Mouse (Mus musculus): ENCODE data around the gene Phyhipl. TPM values are rescaled to one million over a fixed set of nuclear protein-coding genes. Genes with fewer than 3 reads are reported as not detected.

The Phyhipl gene
- polyA plus RNA-seq, 1 experiment from 2014 or later = 3.0 TPM

DNA sequence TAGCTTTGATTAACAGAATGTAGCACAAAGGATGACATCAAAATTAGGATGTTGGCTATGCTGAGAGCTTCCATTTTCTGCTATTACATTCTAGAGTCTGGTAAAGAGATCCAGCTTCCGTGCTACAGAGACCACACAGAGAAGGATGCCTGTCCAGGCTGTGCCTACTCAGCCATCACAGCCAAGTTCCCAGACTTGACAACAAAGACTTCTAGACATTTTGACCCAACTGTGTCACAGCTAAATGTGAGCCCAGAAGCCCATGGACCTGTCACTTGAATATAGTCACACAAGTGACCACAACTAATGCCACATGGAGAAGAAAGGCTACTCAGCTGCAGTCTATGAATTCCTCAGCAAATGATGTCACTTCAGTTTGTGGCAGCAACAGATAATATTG lies 24.6 kb downstream of the Phyhipl start:
- H3K27ac ChIP-seq = no peak overlapping the region
- ATAC-seq (ENCODE audit: insufficient number of reproducible peaks, insufficient read depth, low FRiP score, low TSS enrichment, low read depth) = no peak
- H3K9me3 ChIP-seq = no peaks in the 10 kb centered on the region
- no peaks in the 10 kb centered on the region for H3K4me1 ChIP-seq (replicated peaks)
- H3K4me2 ChIP-seq = no peak overlapping the region
- WGBS = 86% methylated on average over 1 of the region's 1 CpGs
- no peak overlapping the region for H3K9ac ChIP-seq (replicated peaks)
- H3K4me3 ChIP-seq (replicated peaks) = no peak overlapping the region
- no peaks in the 10 kb centered on the region for H3K36me3 ChIP-seq
- H3K27me3 ChIP-seq = no peaks in the 10 kb centered on the region

DNA sequence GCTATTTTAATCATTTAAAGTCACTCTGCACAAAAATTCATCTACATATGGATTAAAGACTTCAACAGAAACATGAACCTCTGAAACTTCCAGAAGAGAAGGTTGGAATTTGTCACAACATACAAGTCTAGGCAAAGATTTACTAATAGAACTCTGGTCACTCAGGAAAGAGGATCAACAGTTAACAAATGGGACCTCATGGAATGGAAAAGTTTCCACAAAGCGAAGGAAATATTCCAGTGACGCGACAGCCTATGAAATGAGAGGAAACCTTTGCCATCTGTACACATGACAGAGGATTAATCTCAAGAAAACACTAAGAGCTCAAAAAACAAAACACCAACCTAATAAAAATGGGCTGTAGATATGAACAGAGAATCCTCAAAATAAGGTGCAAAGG lies 32.3 kb downstream of the Phyhipl start:
- whole genome bisulfite sequencing = 96% methylated on average over 3 of the region's 3 CpGs
- Histone ChIP-seq H3K4me1 (replicated peaks) (no peaks in the 10 kb centered on the region), H3K4me3 (replicated peaks) (no peak overlapping the region), H3K4me2 (no peak overlapping the region), H3K36me3 (no peaks in the 10 kb centered on the region), H3K9me3 (no peaks in the 10 kb centered on the region), H3K27ac (no peak overlapping the region), H3K9ac (replicated peaks) (no peak overlapping the region), H3K27me3 (no peaks in the 10 kb centered on the region)
- no peak for ATAC-seq (ENCODE audit: insufficient number of reproducible peaks, insufficient read depth, low FRiP score, low TSS enrichment, low read depth)

DNA sequence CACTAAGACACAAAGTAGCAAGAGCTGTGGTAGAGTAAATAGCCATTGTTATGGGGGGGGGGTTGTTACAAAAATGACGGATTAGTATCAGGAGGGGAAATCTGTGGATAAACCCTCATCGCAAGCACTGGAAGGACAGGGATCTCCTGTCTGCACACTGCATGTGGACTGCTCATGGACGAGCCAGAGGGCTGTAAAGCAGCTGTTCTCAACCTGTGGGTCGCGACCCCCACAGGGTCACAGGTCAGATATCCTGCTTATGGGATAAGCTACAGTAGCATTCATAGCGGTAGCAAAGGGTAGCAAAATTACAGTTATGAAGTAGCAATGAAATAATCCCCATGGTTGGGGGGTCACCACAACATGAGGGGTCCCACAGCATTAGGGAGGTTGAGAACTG lies 39.4 kb downstream of the Phyhipl start:
- ATAC-seq (ENCODE audit: insufficient number of reproducible peaks, insufficient read depth, low FRiP score, low TSS enrichment, low read depth) = no peak
- Histone ChIP-seq H3K9me3 (no peaks in the 10 kb centered on the region), H3K27me3 (no peaks in the 10 kb centered on the region), H3K4me1 (replicated peaks) (no peaks in the 10 kb centered on the region), H3K9ac (replicated peaks) (no peak overlapping the region), H3K27ac (no peak overlapping the region), H3K36me3 (no peaks in the 10 kb centered on the region), H3K4me2 (no peak overlapping the region), H3K4me3 (replicated peaks) (no peak overlapping the region)
- WGBS = 78% methylated on average over 6 of the region's 6 CpGs

DNA sequence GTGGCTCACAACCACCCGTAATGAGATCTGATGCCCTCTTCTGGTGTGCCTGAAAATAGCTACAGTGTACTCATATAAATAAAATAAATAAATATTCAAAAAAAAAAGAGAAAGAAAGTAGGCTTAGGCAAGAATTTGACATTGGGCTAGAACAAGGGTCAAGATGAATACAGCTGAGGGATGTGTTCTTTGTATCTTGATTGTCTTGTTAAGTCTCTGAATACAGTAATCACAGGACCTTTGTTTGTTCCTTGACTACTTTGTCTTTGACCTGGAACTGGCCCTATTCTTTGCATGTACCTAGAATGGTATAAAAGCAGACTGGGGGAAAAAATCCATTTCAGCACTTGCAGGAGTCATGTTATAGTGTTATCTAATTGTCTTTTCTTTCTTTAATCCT lies 44.1 kb downstream of the Phyhipl start:
- Histone ChIP-seq H3K9me3 (no peaks in the 10 kb centered on the region), H3K4me2 (no peak overlapping the region), H3K9ac (replicated peaks) (no peak overlapping the region), H3K27ac (no peak overlapping the region), H3K27me3 (no peaks in the 10 kb centered on the region), H3K36me3 (no peaks in the 10 kb centered on the region), H3K4me1 (replicated peaks) (no peaks in the 10 kb centered on the region), H3K4me3 (replicated peaks) (no peak overlapping the region)
- ATAC-seq (ENCODE audit: insufficient number of reproducible peaks, insufficient read depth, low FRiP score, low TSS enrichment, low read depth) = no peak
- 80% methylated on average over 1 of the region's 1 CpGs for WGBS

DNA sequence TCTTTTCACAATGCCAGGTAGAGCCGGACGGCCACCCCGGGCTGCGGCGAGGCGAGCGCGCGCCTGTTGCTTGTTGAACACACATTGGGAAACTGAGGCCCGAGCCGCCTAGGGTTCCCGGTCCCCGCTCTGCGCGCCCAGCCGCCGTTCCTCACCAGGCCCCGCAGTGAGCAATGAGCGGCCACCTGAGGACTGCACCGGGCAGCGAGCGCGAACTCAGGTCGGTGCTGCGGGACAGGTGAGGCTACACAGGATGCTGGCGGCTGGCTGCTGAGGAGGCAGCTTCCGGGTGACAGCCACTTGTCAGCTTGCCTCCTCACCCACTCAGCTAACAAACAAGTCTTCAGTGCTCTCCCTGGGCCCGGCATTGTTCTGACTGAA lies 55.9 kb downstream of the Phyhipl start:
- 0 out of 2 replicates have a peak, but pooled peaks have one; percentile 18 for ATAC-seq (ENCODE audit: insufficient number of reproducible peaks, insufficient read depth, low FRiP score, low TSS enrichment, low read depth)
- Histone ChIP-seq H3K27ac (no peak overlapping the region), H3K4me3 (replicated peaks) (peak overlapping the region; percentile 69), H3K36me3 (no peaks in the 10 kb centered on the region), H3K4me1 (replicated peaks) (peaks cover 12% of the 10 kb centered on the region; the same call in 1 of the 2 replicates), H3K9me3 (no peaks in the 10 kb centered on the region), H3K27me3 (peaks cover 31% of the 10 kb centered on the region), H3K9ac (replicated peaks) (peak overlapping the region; percentile 54), H3K4me2 (peak overlapping the region; percentile 95)
- WGBS = under 1% methylated on average over 28 of the region's 28 CpGs

DNA sequence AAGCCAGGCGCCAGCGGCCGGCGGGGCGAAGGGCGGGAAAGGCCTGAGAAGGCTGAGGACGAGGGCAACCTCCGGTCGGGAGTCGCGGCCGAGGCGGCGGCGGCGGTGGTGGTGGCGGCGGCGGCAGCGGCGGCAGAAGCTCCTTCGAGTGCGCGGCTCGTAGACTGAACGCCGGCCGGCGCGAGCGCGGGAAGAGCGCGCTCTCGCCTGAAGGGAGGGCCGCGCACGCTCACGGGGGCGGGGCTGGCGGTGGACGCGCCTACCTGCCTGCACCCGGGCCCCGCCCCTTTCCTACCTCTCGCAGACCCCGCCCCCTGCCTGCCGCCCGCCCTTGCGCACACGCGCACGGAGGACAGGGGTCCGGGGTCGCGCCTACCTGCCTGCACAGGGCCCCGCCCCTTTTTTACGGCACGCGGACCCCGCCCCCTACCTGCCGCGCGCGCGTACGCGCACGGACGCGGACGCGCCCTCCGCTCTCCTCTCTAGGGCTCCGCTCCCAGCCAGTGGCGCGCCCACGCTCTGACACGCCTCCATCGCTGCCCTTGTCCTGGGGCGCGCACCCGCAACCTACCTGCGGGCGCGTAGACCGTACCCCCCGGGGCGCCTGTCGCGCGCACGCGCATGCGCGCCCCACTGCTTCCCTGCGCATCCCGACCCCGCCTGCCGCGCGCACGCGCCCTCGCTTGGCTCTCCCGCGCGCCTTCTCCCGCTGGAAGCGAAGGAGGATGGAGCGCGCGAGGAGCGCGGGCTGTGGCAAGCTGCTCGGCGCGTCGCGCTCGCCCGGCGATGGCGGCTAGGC lies 56.4 kb downstream of the Phyhipl start:
- Histone ChIP-seq H3K4me1 (replicated peaks) (peaks cover 12% of the 10 kb centered on the region; the same call in 1 of the 2 replicates), H3K27me3 (peaks cover 31% of the 10 kb centered on the region), H3K36me3 (no peaks in the 10 kb centered on the region), H3K4me3 (replicated peaks) (peak overlapping the region; percentile 69), H3K9ac (replicated peaks) (peak overlapping the region; percentile 54), H3K27ac (no peak overlapping the region), H3K9me3 (no peaks in the 10 kb centered on the region), H3K4me2 (peak overlapping the region; percentile 95)
- peak; percentile 89 for ATAC-seq (ENCODE audit: insufficient number of reproducible peaks, insufficient read depth, low FRiP score, low TSS enrichment, low read depth)
- under 1% methylated on average over 112 of the region's 124 CpGs for WGBS

DNA sequence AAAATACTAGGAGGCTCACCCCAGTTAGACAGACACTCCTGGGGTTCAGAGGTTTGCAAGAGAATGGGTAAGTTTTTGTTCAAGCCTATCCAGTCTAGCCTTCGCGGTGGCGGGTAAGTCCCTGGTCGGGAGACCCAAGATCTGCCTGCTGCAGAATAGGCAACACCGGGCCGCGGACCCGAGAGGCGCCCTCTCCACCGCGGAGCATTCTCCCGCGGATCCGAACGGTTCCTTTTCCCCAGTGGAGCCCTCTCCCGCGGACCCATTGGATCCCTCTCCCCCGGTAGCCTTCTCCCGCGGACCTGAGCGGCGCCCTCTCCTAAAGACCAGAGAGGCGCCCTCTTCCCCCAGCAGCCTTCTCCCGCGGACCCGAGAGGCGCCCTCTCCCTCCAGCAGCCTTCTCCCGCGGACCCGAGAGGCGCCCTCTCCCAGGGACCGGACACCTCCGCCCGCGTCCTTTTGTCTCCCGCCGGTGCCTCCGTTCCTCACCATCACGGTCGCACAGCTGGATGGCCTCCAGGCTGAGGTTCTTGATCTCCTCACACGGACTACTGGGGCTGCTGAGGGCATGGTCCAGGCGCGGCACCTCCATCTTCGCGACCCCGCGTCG lies 57.1 kb downstream of the Phyhipl start:
- H3K9ac ChIP-seq (replicated peaks) = peak overlapping the region; percentile 34; the same call in 1 of the 2 replicates
- H3K4me1 ChIP-seq (replicated peaks) = peaks cover 12% of the 10 kb centered on the region; the same call in 1 of the 2 replicates
- peaks cover 31% of the 10 kb centered on the region for H3K27me3 ChIP-seq
- ATAC-seq (ENCODE audit: insufficient number of reproducible peaks, insufficient read depth, low FRiP score, low TSS enrichment, low read depth) = peak; percentile 73
- H3K9me3 ChIP-seq = no peaks in the 10 kb centered on the region
- H3K4me3 ChIP-seq (replicated peaks) = peak overlapping the region; percentile 69
- under 1% methylated on average over 48 of the region's 48 CpGs for WGBS
- no peak overlapping the region for H3K27ac ChIP-seq
- peak overlapping the region; percentile 95 for H3K4me2 ChIP-seq
- no peaks in the 10 kb centered on the region for H3K36me3 ChIP-seq

DNA sequence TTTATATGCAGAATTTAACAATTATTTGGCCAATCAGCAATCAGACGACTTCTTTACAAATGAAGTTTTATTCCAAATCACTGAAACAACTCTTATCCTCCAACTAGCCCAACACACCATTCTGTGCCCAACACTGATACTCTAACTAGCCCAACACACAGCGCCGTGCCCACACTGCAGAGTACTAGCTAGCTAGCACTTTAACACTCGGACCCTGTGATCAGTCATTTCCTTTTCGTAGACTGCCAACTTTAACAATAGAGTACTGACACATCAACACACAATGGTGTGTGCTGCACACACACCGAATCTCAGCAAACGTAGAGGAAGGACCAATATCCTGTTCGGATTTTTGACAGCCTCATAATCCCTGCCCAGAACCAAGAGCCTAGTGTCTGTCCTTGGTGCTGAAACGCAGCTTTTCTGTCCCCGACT lies 57.7 kb downstream of the Phyhipl start:
- peaks cover 31% of the 10 kb centered on the region for H3K27me3 ChIP-seq
- no peak overlapping the region for H3K27ac ChIP-seq
- H3K9ac ChIP-seq (replicated peaks) = no peak overlapping the region
- WGBS = 22% methylated on average over 10 of the region's 10 CpGs
- H3K4me1 ChIP-seq (replicated peaks) = peaks cover 12% of the 10 kb centered on the region; the same call in 1 of the 2 replicates
- peak overlapping the region; percentile 95 for H3K4me2 ChIP-seq
- H3K9me3 ChIP-seq = no peaks in the 10 kb centered on the region
- H3K36me3 ChIP-seq = no peaks in the 10 kb centered on the region
- peak overlapping the region; percentile 69 for H3K4me3 ChIP-seq (replicated peaks)
- no peak; the same call in 1 of the 2 replicates for ATAC-seq (ENCODE audit: insufficient number of reproducible peaks, insufficient read depth, low FRiP score, low TSS enrichment, low read depth)

DNA sequence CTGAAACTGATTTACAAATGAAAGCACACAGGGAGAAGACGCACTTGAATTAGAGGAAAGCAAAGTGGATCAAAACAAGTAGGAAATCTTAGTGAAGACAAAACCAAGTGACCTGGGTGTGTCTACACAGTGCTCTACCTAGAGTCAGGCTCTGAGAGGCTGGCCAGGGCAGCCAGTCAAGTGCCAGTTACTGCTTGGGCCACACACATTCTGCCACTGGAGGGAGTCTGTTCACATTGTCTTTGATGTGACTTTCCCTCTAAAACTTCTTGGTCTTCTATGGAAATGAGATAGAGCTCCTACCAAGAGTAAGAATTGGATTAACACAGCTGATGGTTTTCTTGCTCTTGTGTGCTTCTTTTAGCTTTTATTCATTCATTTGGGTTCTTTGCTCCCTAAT lies 61.8 kb downstream of the Phyhipl start:
- no peak overlapping the region for H3K9ac ChIP-seq (replicated peaks)
- H3K4me1 ChIP-seq (replicated peaks) = peaks cover 8% of the 10 kb centered on the region; the same call in 1 of the 2 replicates
- no peaks in the 10 kb centered on the region for H3K9me3 ChIP-seq
- 62% methylated on average over 1 of the region's 1 CpGs for WGBS
- no peaks in the 10 kb centered on the region for H3K36me3 ChIP-seq
- H3K27ac ChIP-seq = no peak overlapping the region
- ATAC-seq (ENCODE audit: insufficient number of reproducible peaks, insufficient read depth, low FRiP score, low TSS enrichment, low read depth) = no peak
- peaks cover 9% of the 10 kb centered on the region for H3K27me3 ChIP-seq
- H3K4me2 ChIP-seq = no peak overlapping the region
- no peak overlapping the region for H3K4me3 ChIP-seq (replicated peaks)

DNA sequence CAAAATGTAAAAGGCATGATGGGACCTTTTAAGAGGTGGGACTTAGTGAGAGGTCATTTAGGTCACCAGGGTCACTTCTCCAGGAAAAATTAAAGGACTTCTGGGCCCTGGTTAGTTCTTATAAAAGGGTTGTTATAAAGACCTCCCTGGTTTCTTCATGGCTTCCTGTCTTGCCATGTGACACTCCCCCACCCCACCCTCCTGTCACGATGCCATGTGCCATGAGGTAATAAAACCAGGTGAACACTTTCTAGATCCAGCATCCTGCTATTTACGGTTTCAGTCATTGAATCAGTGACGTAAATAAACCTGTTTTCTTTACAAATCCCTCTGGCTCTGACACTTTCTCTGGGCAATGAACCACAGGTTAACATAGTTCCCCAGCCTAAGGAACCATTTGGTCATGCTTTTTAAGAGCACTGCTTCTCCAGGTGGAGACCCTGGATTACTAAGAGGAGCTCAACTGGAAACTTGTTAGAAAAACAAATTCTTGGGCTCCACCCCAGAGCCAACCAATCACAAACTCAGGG lies 68.8 kb downstream of the Phyhipl start:
- H3K27me3 ChIP-seq = no peaks in the 10 kb centered on the region
- ATAC-seq (ENCODE audit: insufficient number of reproducible peaks, insufficient read depth, low FRiP score, low TSS enrichment, low read depth) = no peak
- no peak overlapping the region for H3K4me2 ChIP-seq
- H3K4me1 ChIP-seq (replicated peaks) = no peaks in the 10 kb centered on the region; the same call in 1 of the 2 replicates
- H3K9me3 ChIP-seq = no peaks in the 10 kb centered on the region
- no peak overlapping the region for H3K27ac ChIP-seq
- no peaks in the 10 kb centered on the region for H3K36me3 ChIP-seq
- H3K9ac ChIP-seq (replicated peaks) = no peak overlapping the region
- no peak overlapping the region for H3K4me3 ChIP-seq (replicated peaks)
- 32% methylated on average over 3 of the region's 3 CpGs for WGBS

DNA sequence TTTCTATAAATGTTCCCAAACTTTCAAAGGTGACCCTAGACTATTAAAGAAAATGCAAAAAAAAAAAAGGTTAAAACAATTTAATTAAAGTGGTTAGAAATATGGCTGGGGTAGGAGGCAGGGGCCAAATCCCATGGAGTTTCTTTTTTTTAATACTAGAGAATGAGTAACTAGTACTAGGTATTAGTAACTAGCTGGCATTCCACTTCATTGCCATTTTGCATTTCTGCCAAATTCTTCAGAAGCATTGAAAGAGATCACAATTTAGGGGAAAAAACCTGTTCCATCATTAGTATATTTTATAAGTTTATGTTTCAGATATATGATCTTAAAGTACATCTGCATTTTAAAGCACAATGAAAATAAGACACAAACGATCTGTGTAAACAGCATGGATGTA lies 71.6 kb downstream of the Phyhipl start:
- no peak overlapping the region for H3K27ac ChIP-seq
- WGBS = 82% methylated on average over 1 of the region's 1 CpGs
- ATAC-seq (ENCODE audit: insufficient number of reproducible peaks, insufficient read depth, low FRiP score, low TSS enrichment, low read depth) = no peak
- no peaks in the 10 kb centered on the region for H3K36me3 ChIP-seq
- no peaks in the 10 kb centered on the region for H3K9me3 ChIP-seq
- no peaks in the 10 kb centered on the region for H3K27me3 ChIP-seq
- H3K4me1 ChIP-seq (replicated peaks) = no peaks in the 10 kb centered on the region; the same call in 1 of the 2 replicates
- H3K4me3 ChIP-seq (replicated peaks) = no peak overlapping the region
- H3K9ac ChIP-seq (replicated peaks) = no peak overlapping the region
- no peak overlapping the region for H3K4me2 ChIP-seq

Measured in limb, embryonic 12.5 days (tissue).